Mouse (Mus musculus) testis, adult 2 months (tissue): ENCODE results near the gene Rasgef1c. TPM values are rescaled to one million over a fixed set of nuclear protein-coding genes. Genes with fewer than 3 reads are reported as not detected.
A peak's percentile ranks its signal among the peaks of the same experiment; 100 is the strongest.

ENCODE experiments used
- H3K27ac ChIP-seq: fragments of 200-500 bp; 2 replicates; pipeline ENCODE4 v1.5.1; 2012; ENCODE audit warnings: low read depth, low read length; ENCODE audit not compliant: control insufficient read depth, insufficient read depth
- H3K27me3 ChIP-seq: fragments of 200-500 bp; 2 replicates; pipeline ENCODE4 v1.6.1; 2012; ENCODE audit warnings: mild to moderate bottlenecking, low read length, moderate library complexity; ENCODE audit not compliant: control insufficient read depth, insufficient read depth
- H3K36me3 ChIP-seq: fragments of 200-500 bp; 2 replicates; pipeline ENCODE4 v1.6.1; 2012; ENCODE audit warnings: mild to moderate bottlenecking, low read length; ENCODE audit not compliant: control insufficient read depth, insufficient read depth
- H3K4me1 ChIP-seq: fragments of 200-500 bp; 2 replicates; pipeline ENCODE4 v1.6.1; 2012; ENCODE audit warnings: low read length; ENCODE audit not compliant: control insufficient read depth, insufficient read depth
- H3K4me3 ChIP-seq: fragments of 200-500 bp; 2 replicates; pipeline ENCODE4 v1.5.1; 2012; ENCODE audit warnings: low read depth, mild to moderate bottlenecking, low read length, moderate library complexity, mixed read lengths; ENCODE audit not compliant: control insufficient read depth
- CTCF ChIP-seq: fragments of 200-500 bp; IDR thresholded peaks from 2 replicates; pipeline ENCODE4 v1.5.1; 2012; ENCODE audit warnings: low read depth, mild to moderate bottlenecking, inconsistent platforms, low read length, moderate library complexity; ENCODE audit not compliant: control insufficient read depth, insufficient read depth, insufficient replicate concordance
- POLR2A ChIP-seq: fragments of 200-500 bp; IDR thresholded peaks from 2 replicates; pipeline ENCODE4 v1.6.1; 2012; ENCODE audit warnings: low read depth, mild to moderate bottlenecking, inconsistent platforms, low read length, moderate library complexity; ENCODE audit not compliant: control insufficient read depth
- polyA plus RNA-seq: library from polyadenylated mRNA; depleted of rRNA; stranded (reverse); fragments of >200 nt; gene quantifications from 2 replicates; pipeline ENCODE4 v1.2.3, GENCODE M21; 2012

Rasgef1c gene
- polyA plus RNA-seq, 1 experiment: 0.93 TPM

DNA sequence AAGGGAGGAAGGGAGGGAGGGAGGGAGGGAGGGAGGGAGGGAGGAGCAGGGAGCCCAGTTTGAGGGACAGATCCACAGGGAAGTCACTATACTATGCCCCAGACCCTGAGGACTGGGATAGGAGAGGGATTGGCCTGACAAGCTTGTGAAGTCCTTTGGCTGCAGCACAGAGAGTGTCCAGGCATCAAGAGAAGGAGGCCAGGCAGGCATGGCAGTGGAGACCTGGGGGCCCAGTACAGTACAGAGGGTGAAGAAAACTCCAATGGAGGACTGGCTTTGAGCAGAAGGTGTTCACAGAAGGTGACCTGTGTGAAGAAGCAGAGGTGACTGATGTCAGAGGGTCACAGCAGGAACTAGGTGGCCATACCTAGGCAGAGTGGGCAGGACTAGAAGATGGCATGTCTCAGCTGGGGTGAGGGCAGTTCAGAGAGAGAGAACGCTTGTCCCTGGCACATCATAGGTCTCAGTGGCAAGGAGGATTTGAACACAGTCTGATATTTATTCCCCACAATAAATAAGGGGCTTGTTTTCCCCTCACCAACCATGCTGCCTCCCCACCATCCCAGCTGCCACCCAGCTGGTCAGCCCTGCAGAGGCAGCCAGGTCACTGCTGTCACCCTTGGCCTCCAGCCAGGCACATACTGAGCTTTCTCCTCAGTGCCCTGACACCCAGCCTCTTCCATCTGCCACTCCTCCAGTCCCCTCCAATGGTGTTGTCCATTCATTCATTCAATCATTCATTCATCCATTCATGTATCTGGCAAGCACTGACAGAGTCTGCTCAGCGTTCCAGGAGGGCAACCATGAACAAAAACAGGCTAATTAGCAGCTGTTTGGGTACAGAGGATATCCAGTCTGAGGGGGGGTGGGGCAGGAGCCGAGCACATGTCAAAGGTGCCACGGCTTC is 36.9 kb downstream of the Rasgef1c start:
- no peaks in the 10 kb centered on the region for H3K4me1 ChIP-seq
- H3K27ac ChIP-seq: no peak overlapping the region
- H3K4me3 ChIP-seq: no peak overlapping the region
- H3K27me3 ChIP-seq: no peaks in the 10 kb centered on the region
- TF ChIP-seq POLR2A (no peak), CTCF (no peak)
- H3K36me3 ChIP-seq: no peaks in the 10 kb centered on the region

DNA sequence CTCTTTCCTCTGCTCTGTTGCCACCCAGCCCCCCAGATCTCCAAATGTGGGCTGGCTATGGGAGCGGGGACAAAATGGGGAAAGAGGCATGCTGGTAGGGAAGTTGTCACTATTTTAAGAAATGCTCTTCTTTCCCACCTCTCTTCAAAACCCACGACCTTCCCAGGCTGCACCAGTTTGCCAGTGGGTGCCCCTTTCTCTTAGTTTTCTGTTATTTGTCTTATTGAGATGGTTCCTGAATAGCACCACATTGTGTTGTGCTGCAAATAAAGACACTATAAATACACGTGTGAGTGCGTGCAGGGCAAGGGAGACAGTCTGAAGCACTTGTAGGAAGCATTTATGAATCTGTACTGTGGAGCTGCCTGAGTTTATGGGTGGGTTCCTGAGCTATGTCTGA is 41.2 kb downstream of the Rasgef1c start:
- H3K4me1 ChIP-seq: no peaks in the 10 kb centered on the region
- no peaks in the 10 kb centered on the region for H3K36me3 ChIP-seq
- TF ChIP-seq POLR2A (no peak), CTCF (no peak)
- no peaks in the 10 kb centered on the region for H3K27me3 ChIP-seq
- no peak overlapping the region for H3K4me3 ChIP-seq
- H3K27ac ChIP-seq: no peak overlapping the region

DNA sequence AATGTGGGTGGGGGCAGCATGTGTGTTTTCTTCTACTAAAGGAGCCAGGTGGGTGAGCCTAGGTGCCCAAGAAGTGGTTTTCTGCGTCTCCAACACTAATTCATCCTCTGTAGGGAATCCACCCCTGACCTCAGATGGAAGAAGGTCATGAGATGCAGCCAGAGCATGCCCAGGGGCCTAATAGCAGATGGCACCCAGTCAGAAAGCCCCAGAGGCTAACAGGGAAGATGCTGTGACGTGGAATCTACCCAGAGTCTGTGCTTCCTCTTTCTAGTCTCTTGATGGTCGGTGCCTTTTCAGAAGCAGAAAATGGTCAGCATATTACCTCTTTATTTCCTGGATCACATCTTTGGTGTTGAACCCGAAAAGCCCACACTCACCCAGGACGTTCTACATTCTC is 42.3 kb downstream of the Rasgef1c start:
- H3K27me3 ChIP-seq: no peaks in the 10 kb centered on the region
- no peaks in the 10 kb centered on the region for H3K4me1 ChIP-seq
- no peaks in the 10 kb centered on the region for H3K36me3 ChIP-seq
- no peak overlapping the region for H3K27ac ChIP-seq
- no peak for TF ChIP-seq CTCF
- TF ChIP-seq POLR2A: no peak
- no peak overlapping the region for H3K4me3 ChIP-seq

DNA sequence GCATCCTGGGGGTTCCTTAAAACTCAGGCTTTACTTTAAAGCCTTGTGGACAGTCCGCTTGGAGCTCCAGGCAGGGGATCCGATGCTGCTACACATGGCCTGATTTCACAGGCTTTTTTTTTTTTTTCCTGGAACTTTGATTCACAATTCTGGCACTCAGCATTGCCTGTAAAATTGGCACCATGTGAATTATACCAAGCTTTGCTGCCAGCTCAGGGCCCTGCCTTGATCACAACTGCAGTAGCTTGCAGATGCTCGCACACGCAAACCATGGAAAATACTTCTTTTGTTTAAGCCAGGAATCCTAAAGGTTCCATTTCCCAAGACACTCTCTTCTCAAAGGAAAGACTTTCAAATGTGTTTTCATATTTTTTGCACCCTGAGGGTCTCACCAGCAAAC is 44.1 kb downstream of the Rasgef1c start:
- Histone ChIP-seq H3K27me3 (no peaks in the 10 kb centered on the region), H3K36me3 (no peaks in the 10 kb centered on the region), H3K27ac (no peak overlapping the region), H3K4me3 (no peak overlapping the region), H3K4me1 (no peaks in the 10 kb centered on the region)
- TF ChIP-seq POLR2A (no peak), CTCF (no peak)

GRCm38 (mm10) chr11:49949839-49950238 is 48.2 kb downstream of the Rasgef1c start:
- H3K4me3 ChIP-seq: no peak overlapping the region
- no peaks in the 10 kb centered on the region for H3K36me3 ChIP-seq
- H3K27ac ChIP-seq: no peak overlapping the region
- H3K4me1 ChIP-seq: no peaks in the 10 kb centered on the region
- H3K27me3 ChIP-seq: no peaks in the 10 kb centered on the region
- TF ChIP-seq CTCF (no peak), POLR2A (no peak)

DNA sequence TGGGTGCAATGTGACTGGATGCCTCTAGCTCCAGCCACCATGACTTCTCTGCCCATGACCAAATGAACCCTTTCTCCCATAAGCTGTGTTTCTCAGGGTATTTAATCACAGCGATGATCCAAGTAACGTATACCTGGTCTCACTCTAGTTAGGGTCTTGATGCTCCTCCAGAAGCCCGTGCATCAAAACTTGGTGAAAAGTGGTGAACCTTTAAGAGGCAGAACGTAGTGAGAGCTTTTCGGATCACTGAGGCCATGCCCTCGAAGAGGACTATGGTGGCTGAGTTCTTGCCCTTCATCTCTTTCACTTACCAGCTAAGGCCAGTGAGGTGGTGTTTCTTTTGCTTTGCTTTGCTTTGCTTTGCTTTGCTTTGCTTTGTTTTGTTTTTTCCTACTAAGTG is 52.0 kb downstream of the Rasgef1c start:
- Histone ChIP-seq H3K36me3 (no peaks in the 10 kb centered on the region), H3K27me3 (no peaks in the 10 kb centered on the region), H3K27ac (no peak overlapping the region), H3K4me1 (peaks cover 13% of the 10 kb centered on the region), H3K4me3 (no peak overlapping the region)
- TF ChIP-seq CTCF: no peak
- no peak for TF ChIP-seq POLR2A

DNA sequence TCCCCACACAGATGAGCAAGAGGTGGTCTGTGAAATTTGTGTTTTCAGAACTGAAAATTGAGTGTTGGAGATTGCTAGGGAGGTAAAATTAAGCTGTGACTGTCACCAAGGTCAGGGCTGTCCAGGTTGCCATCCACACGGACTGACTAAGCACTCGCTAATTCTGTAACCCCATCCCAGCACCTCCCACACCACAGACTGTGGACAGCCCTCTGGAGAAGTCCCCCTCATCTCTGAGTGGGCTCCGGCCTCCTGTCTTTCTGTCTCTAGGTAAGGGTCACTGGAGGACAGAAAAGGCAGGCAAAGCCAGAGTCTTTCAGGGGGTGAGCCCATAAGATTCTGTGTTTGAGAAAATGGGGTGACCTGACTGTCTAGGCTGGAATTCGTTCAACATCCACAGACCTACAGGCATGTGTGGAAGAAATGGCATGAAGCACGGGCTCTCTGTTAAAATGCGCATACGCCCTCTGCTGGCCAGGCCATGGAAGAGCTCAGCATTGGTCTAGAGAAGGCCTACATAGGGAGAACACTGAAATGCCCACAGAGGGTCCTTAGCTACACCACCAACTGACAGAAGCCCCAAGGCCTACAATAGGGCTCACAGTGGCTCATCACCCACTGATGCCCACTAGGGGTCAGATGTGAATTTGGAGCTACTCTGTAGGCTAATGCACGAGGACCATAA is 54.1 kb downstream of the Rasgef1c start:
- H3K27ac ChIP-seq: no peak overlapping the region
- H3K4me1 ChIP-seq: peaks cover 16% of the 10 kb centered on the region
- TF ChIP-seq CTCF (peak; percentile 81; the same call in 1 of the 2 replicates), POLR2A (no peak)
- no peaks in the 10 kb centered on the region for H3K36me3 ChIP-seq
- H3K4me3 ChIP-seq: no peak overlapping the region
- no peaks in the 10 kb centered on the region for H3K27me3 ChIP-seq
